Mouse (Mus musculus) lung, postnatal 0 days (tissue): ENCODE results near the gene Parn.

Experiments used
- CTCF ChIP-seq: IDR thresholded peaks from 2 replicates; pipeline ENCODE4 v1.5.1; 2016; ENCODE audit warnings: antibody characterized with exemption, mild to moderate bottlenecking
- EP300 ChIP-seq: IDR thresholded peaks from 2 replicates; pipeline ENCODE4 v1.6.1; 2016; ENCODE audit warnings: antibody characterized with exemption, mild to moderate bottlenecking, control low read depth

DNA sequence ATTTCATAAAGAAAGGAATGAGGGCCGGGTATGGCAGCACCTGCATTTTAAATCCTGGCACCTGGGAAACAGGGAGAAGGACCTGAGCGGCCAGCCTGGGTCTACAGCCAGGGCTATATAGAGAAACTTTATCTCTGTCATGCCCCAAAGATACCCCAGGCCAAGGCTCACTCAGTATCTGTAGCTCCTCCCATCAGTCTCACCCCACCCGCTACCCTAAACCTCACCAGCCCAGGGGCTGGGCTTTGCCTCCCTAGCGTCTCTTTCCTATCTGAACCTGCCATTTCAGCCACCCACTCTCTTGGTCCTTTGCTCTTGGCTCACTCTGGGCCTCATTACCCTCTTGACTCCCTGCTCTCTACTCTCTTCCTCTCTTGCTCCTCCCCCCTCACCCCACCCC lies 92.7 kb downstream of the Parn start:
- TF ChIP-seq CTCF (no peak), EP300 (no peak)
